Mouse (Mus musculus) bone marrow, adult 2 months (tissue): Measurements from ENCODE around the gene Rell1.

Experiments
- CTCF ChIP-seq: fragments of 200-500 bp; IDR thresholded peaks from 2 replicates; pipeline ENCODE4 v1.5.1; 2011; ENCODE audit warnings: low read length, control low read depth; ENCODE audit not compliant: control insufficient read depth, insufficient read depth
- POLR2A ChIP-seq: fragments of 200-500 bp; IDR thresholded peaks from 2 replicates; pipeline ENCODE4 v1.6.1; 2011; ENCODE audit warnings: low read depth, mild to moderate bottlenecking, control low read depth, low read length, borderline replicate concordance; ENCODE audit not compliant: control insufficient read depth

GRCm38 (mm10) chr5:63982296-63982695 lies 13.6 kb upstream of the Rell1 start:
- TF ChIP-seq CTCF (no peak), POLR2A (no peak)
